Mouse (Mus musculus): Measurements from ENCODE around the gene Rreb1.

Rreb1 gene

GRCm38 (mm10) chr13:37779251-37779667, 1.1 kb downstream of the Rreb1 start:
- DNase-seq (ENCODE audit: low spot score) = no peak

GRCm38 (mm10) chr13:37781557-37781956, 3.4 kb downstream of the Rreb1 start:
- no peak for DNase-seq (ENCODE audit: low spot score)

GRCm38 (mm10) chr13:37782144-37782543, 3.9 kb downstream of the Rreb1 start:
- DNase-seq (ENCODE audit: low spot score) = no peak

GRCm38 (mm10) chr13:37783676-37784075, 5.5 kb downstream of the Rreb1 start:
- no peak for DNase-seq (ENCODE audit: low spot score)

- DNase-seq (ENCODE audit: low spot score) = no peak
Measured at GRCm38 (mm10) chr13:37784226-37784625, 6.0 kb downstream of the Rreb1 start.

- no peak for DNase-seq (ENCODE audit: low spot score)
Measured at GRCm38 (mm10) chr13:37792739-37793336, 14.6 kb downstream of the Rreb1 start.

GRCm38 (mm10) chr13:37798811-37799210, 20.6 kb downstream of the Rreb1 start:
- DNase-seq (ENCODE audit: low spot score) = no peak

GRCm38 (mm10) chr13:37799413-37799812, 21.2 kb downstream of the Rreb1 start:
- no peak for DNase-seq (ENCODE audit: low spot score)

- DNase-seq (ENCODE audit: low spot score) = no peak
Measured at GRCm38 (mm10) chr13:37801101-37802075, 23.2 kb downstream of the Rreb1 start.

GRCm38 (mm10) chr13:37802246-37803003, 24.2 kb downstream of the Rreb1 start:
- DNase-seq (ENCODE audit: low spot score) = peak; percentile 25

GRCm38 (mm10) chr13:37803244-37803643, 25.0 kb downstream of the Rreb1 start:
- DNase-seq (ENCODE audit: low spot score) = no peak

GRCm38 (mm10) chr13:37804023-37804422, 25.8 kb downstream of the Rreb1 start:
- no peak for DNase-seq (ENCODE audit: low spot score)

- DNase-seq (ENCODE audit: low spot score) = no peak
Measured at GRCm38 (mm10) chr13:37815001-37815400, 36.8 kb downstream of the Rreb1 start.

GRCm38 (mm10) chr13:37816736-37817135, 38.5 kb downstream of the Rreb1 start:
- no peak for DNase-seq (ENCODE audit: low spot score)

GRCm38 (mm10) chr13:37821413-37821812, 43.2 kb downstream of the Rreb1 start:
- DNase-seq (ENCODE audit: low spot score) = peak; percentile 47

GRCm38 (mm10) chr13:37824331-37824920, 46.2 kb downstream of the Rreb1 start:
- DNase-seq (ENCODE audit: low spot score) = no peak

- DNase-seq (ENCODE audit: low spot score) = peak; percentile 47
Measured at GRCm38 (mm10) chr13:37824956-37825645, 46.9 kb downstream of the Rreb1 start.

- DNase-seq (ENCODE audit: low spot score) = peak; percentile 68
Measured at GRCm38 (mm10) chr13:37825646-37826280, 47.6 kb downstream of the Rreb1 start.

- DNase-seq (ENCODE audit: low spot score) = peak; percentile 70
Measured at GRCm38 (mm10) chr13:37826281-37826993, 48.2 kb downstream of the Rreb1 start.

- DNase-seq (ENCODE audit: low spot score) = no peak
Measured at GRCm38 (mm10) chr13:37826994-37827262, 48.7 kb downstream of the Rreb1 start.
